Mouse (Mus musculus): ENCODE data around the gene Ccdc65.

DNA sequence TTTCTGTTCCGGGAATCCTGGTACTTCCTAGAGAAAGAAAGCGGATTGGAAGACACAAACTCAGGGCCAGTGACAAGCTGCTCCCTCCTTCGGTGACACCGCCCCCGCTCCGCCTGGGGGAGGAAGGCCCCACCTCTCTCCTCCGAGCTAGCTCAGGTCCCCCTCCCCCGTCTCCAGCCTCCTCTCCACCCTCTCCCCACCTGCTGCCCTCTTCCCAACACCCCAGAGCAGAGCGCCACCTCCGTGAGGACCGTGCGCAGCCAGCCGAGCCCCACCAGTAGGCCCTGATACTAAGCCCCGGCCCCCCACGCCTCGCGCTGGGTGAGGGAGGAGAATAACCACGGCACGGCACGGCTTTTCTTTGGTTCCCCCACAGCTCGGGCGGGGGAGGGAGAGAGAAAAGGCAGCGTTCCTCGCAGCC lies 54.2 kb downstream of the Ccdc65 start:
- TF ChIP-seq CTCF (IDR thresholded peaks at IDR 0.05; ENCODE audit: low read depth) (no peak; the same call in 1 of the 2 replicates), EP300 (IDR thresholded peaks at IDR 0.05; ENCODE audit: low read depth) (no peak)

Measured in liver, postnatal 0 days (tissue).